Mouse (Mus musculus) erythroid progenitor cell, adult 5-6 weeks (primary cell): ENCODE data around the gene Idh1. TPM values are rescaled to one million over a fixed set of nuclear protein-coding genes. Genes with fewer than 3 reads are reported as not detected.
"Not testable (repeated sequence)": the region's sequence is repeated elsewhere in the genome, so short reads cannot be mapped to it uniquely, and the experiment has no call there.

ENCODE experiments used
- ATAC-seq: replicated peaks from 2 replicates; pipeline ENCODE4 v1.8.0; 2016; ENCODE audit warnings: moderate number of reproducible peaks, mild to moderate bottlenecking, moderate TSS enrichment, inconsistent platforms; ENCODE audit not compliant: poor library complexity, low FRiP score, severe bottlenecking
- total RNA-seq, 2 experiments: library from RNA; stranded (forward) in 1 of 2; stranded (reverse) in 1 of 2; fragments of 150-400 nt in 1 of 2; fragments of 186-747, 209-891 nt in 1 of 2; gene quantifications; 2 replicates each; pipeline versions ENCODE4 v1.2.3 to v1.2.4; 2015 to 2017; ENCODE audit warnings: low replicate concordance in 2 of 2

Idh1 gene
- total RNA-seq (2015; ENCODE audit: low replicate concordance) (21.8 and 24.9 TPM in 2 replicates), total RNA-seq (2017; ENCODE audit: low replicate concordance) (24.0 and 30.5 TPM in 2 replicates)

GRCm38 (mm10) chr1:65186287-65187073 is at the start of gene Idh1, which contains the start of gene Pikfyve:
Gene Idh1 (minus strand): TSS chr1:65186500.
Gene Pikfyve (plus strand): TSS chr1:65186683.
- peak; percentile 99 for ATAC-seq

- ATAC-seq = no peak
Measured at GRCm38 (mm10) chr1:65230566-65230965, 44.3 kb upstream of the Idh1 start.

- ATAC-seq = not testable (repeated sequence)
Measured at GRCm38 (mm10) chr1:65229768-65230167, 43.5 kb upstream of the Idh1 start.

- ATAC-seq = no peak
Measured at GRCm38 (mm10) chr1:65227681-65228080, 41.4 kb upstream of the Idh1 start.

GRCm38 (mm10) chr1:65223654-65224053 is 37.4 kb upstream of the Idh1 start:
- no peak for ATAC-seq

GRCm38 (mm10) chr1:65217972-65218371 is 31.7 kb upstream of the Idh1 start:
- ATAC-seq = no peak

GRCm38 (mm10) chr1:65217567-65217966 is 31.3 kb upstream of the Idh1 start:
- no peak for ATAC-seq

- ATAC-seq = no peak
Measured at GRCm38 (mm10) chr1:65213214-65213613, 26.9 kb upstream of the Idh1 start.

GRCm38 (mm10) chr1:65204299-65204698 is 18.0 kb upstream of the Idh1 start:
- no peak for ATAC-seq

- ATAC-seq = no peak
Measured at GRCm38 (mm10) chr1:65198861-65199260, 12.6 kb upstream of the Idh1 start.

- no peak for ATAC-seq
Measured at GRCm38 (mm10) chr1:65198425-65198824, 12.1 kb upstream of the Idh1 start.

GRCm38 (mm10) chr1:65193226-65193625 is 6.9 kb upstream of the Idh1 start:
- no peak for ATAC-seq

- no peak for ATAC-seq
Measured at GRCm38 (mm10) chr1:65190172-65190571, 3.9 kb upstream of the Idh1 start.

GRCm38 (mm10) chr1:65187074-65187430 is 752 bp upstream of the Idh1 start:
- no peak for ATAC-seq

- ATAC-seq = no peak
Measured at GRCm38 (mm10) chr1:65185524-65186205, 635 bp downstream of the Idh1 start.

- ATAC-seq = no peak
Measured at GRCm38 (mm10) chr1:65185011-65185410, 1.3 kb downstream of the Idh1 start.

GRCm38 (mm10) chr1:65183994-65184393 is 2.3 kb downstream of the Idh1 start:
- no peak for ATAC-seq

- no peak for ATAC-seq
Measured at GRCm38 (mm10) chr1:65181459-65181858, 4.8 kb downstream of the Idh1 start.

GRCm38 (mm10) chr1:65179634-65180249 is 6.6 kb downstream of the Idh1 start:
- peak; percentile 59 for ATAC-seq

- peak; percentile 82 for ATAC-seq
Measured at GRCm38 (mm10) chr1:65178902-65179432, 7.3 kb downstream of the Idh1 start.
